In genomic region chr2:153694462-153695085, GRCm38 (mm10) we compare ENCODE assay signal across 10 mouse cellular contexts. TPM values are rescaled to one million over a fixed set of nuclear protein-coding genes. Genes with fewer than 3 reads are reported as not detected.
A peak's percentile ranks its signal among the peaks of the same experiment; 100 is the strongest.
DNase-seq lines count a peak whose midpoint lies in the region; ATAC-seq lines count a peak whose summit lies in the region.
"Had no signal": no experiment of that assay in that cellular context is flagged by ENCODE, and none has a peak within 500 bp of the region (broad histone marks: within the 10 kb centered on the region; RNA-seq: fewer than 3 reads in every experiment).

No protein-coding gene starts in this region.

- H3K36me3 ChIP-seq in hindbrain, embryonic 10.5 days = no peaks in the 10 kb centered on the region
- H3K36me3 ChIP-seq in hindbrain, embryonic 13.5 days = no peaks in the 10 kb centered on the region
- H3K36me3 ChIP-seq in liver, embryonic 12.5 days = no peaks in the 10 kb centered on the region
- H3K36me3 ChIP-seq: lung, embryonic 15.5 days had no signal

- H3K9ac ChIP-seq in hindbrain, embryonic 13.5 days = no peak overlapping the region
- no peak overlapping the region for H3K9ac ChIP-seq in liver, embryonic 12.5 days
- H3K9ac ChIP-seq: lung, embryonic 15.5 days had no signal

- no peaks in the 10 kb centered on the region for H3K4me1 ChIP-seq in hindbrain, embryonic 10.5 days (replicated peaks)
- no peaks in the 10 kb centered on the region for H3K4me1 ChIP-seq in hindbrain, embryonic 13.5 days (replicated peaks)
- no peaks in the 10 kb centered on the region for H3K4me1 ChIP-seq in liver, embryonic 12.5 days
- H3K4me1 ChIP-seq: lung, embryonic 15.5 days had no signal

- H3K9me3 ChIP-seq in hindbrain, embryonic 10.5 days = no peaks in the 10 kb centered on the region
- no peaks in the 10 kb centered on the region for H3K9me3 ChIP-seq in hindbrain, embryonic 13.5 days
- H3K9me3 ChIP-seq in liver, embryonic 12.5 days (replicated peaks) = no peaks in the 10 kb centered on the region
- H3K9me3 ChIP-seq: lung, embryonic 15.5 days had no signal

- no peak overlapping the region for H3K27ac ChIP-seq in hindbrain, embryonic 10.5 days
- no peak overlapping the region for H3K27ac ChIP-seq in hindbrain, embryonic 13.5 days
- H3K27ac ChIP-seq in liver, embryonic 12.5 days = no peak overlapping the region
- H3K27ac ChIP-seq: lung, embryonic 15.5 days had no signal

- peak; percentile 25 for DNase-seq in hindbrain, embryonic 10.5 days (ENCODE audit: low spot score)
- DNase-seq in adrenal gland, postnatal 14 days = peak; percentile 82
- peak; percentile 28 for DNase-seq in forelimb bud, embryonic 11.5 days (ENCODE audit: low read depth, low spot score)
- DNase-seq in spleen, adult 18-20 months = peak; percentile 13 to 67
- DNase-seq in frontal cortex, postnatal 14 days (ENCODE audit: low spot score in 2 of 2) = no peak

- H3K4me3 ChIP-seq in hindbrain, embryonic 10.5 days = no peak overlapping the region
- no peak overlapping the region for H3K4me3 ChIP-seq in hindbrain, embryonic 13.5 days
- H3K4me3 ChIP-seq in liver, embryonic 12.5 days = no peak overlapping the region
- H3K4me3 ChIP-seq: erythroblast, embryonic 14.5 days; lung, embryonic 15.5 days had no signal

- WGBS in hindbrain, embryonic 10.5 days = 63% methylated on average over 19 of the region's 19 CpGs
- 68% methylated on average over 19 of the region's 19 CpGs for WGBS in hindbrain, embryonic 13.5 days
- 54% methylated on average over 19 of the region's 19 CpGs for WGBS in liver, embryonic 12.5 days (ENCODE audit: insufficient replicate concordance)

- H3K4me2 ChIP-seq in hindbrain, embryonic 13.5 days = no peak overlapping the region
- H3K4me2 ChIP-seq in liver, embryonic 12.5 days = no peak overlapping the region
- H3K4me2 ChIP-seq: lung, embryonic 15.5 days had no signal

- no peak for ATAC-seq in hindbrain, embryonic 13.5 days (ENCODE audit: low FRiP score)
- peak; percentile 75 for ATAC-seq in CD4-positive, CD25-positive, alpha-beta regulatory T cell, adult 4 months
- 0 out of 2 replicates have a peak, but pooled peaks have one; percentile 42 for ATAC-seq in liver, embryonic 12.5 days

- no peaks in the 10 kb centered on the region for H3K27me3 ChIP-seq in hindbrain, embryonic 10.5 days (ENCODE audit: insufficient read depth, poor library complexity, severe bottlenecking)
- no peaks in the 10 kb centered on the region for H3K27me3 ChIP-seq in hindbrain, embryonic 13.5 days
- H3K27me3 ChIP-seq in liver, embryonic 12.5 days (replicated peaks) = no peaks in the 10 kb centered on the region
- H3K27me3 ChIP-seq: lung, embryonic 15.5 days had no signal

RNA-seq across cellular contexts. Expression of gene Dnmt3c, which starts 1.9 kb away (rescaled TPM):
- not detected in 2 replicates for polyA plus RNA-seq in hindbrain, embryonic 10.5 days (2016; fragmentation: Nextera tagmentation; extraction: Ambion mirVana)
- polyA plus RNA-seq in hindbrain, embryonic 13.5 days (2015; fragmentation: Nextera tagmentation; extraction: Ambion mirVana) = 0.09 TPM in 1 of 2 replicates, not detected in the other
- polyA plus RNA-seq in CD4-positive, CD25-positive, alpha-beta regulatory T cell, adult 4 months (2017; shearing (Covaris generic)) = not detected
- total RNA-seq in adrenal gland, postnatal 14 days (2021) = not detected in 2 replicates
- polyA plus RNA-seq in liver, embryonic 12.5 days (2016; fragmentation: Nextera tagmentation; extraction: Ambion mirVana) = 0.42 and 0.58 TPM in 2 replicates
- polyA plus RNA-seq: erythroblast, embryonic 14.5 days; lung, embryonic 15.5 days had no signal

RNA-seq across cellular contexts. Expression of gene Dnmt3b, which starts 45.3 kb away (rescaled TPM):
- polyA plus RNA-seq in hindbrain, embryonic 10.5 days (2016; fragmentation: Nextera tagmentation; extraction: Ambion mirVana) = 15.9 and 24.4 TPM in 2 replicates
- polyA plus RNA-seq in hindbrain, embryonic 13.5 days (2015; fragmentation: Nextera tagmentation; extraction: Ambion mirVana) = 4.4 and 4.9 TPM in 2 replicates
- 1 to 10 TPM; 3.6 to 5.7 TPM for polyA plus RNA-seq in CD4-positive, CD25-positive, alpha-beta regulatory T cell, adult 4 months (2017; shearing (Covaris generic))
- total RNA-seq in adrenal gland, postnatal 14 days (2021) = 2.8 and 5.1 TPM in 2 replicates
- 16.6 and 17.1 TPM in 2 replicates for polyA plus RNA-seq in liver, embryonic 12.5 days (2016; fragmentation: Nextera tagmentation; extraction: Ambion mirVana)

RNA-seq across cellular contexts. Expression of gene Mapre1, which starts 46.5 kb away (rescaled TPM):
- 314 and 319 TPM in 2 replicates for polyA plus RNA-seq in hindbrain, embryonic 10.5 days (2016; fragmentation: Nextera tagmentation; extraction: Ambion mirVana)
- polyA plus RNA-seq in hindbrain, embryonic 13.5 days (2015; fragmentation: Nextera tagmentation; extraction: Ambion mirVana) = 430 and 438 TPM in 2 replicates
- polyA plus RNA-seq in CD4-positive, CD25-positive, alpha-beta regulatory T cell, adult 4 months (2017; shearing (Covaris generic)) = 100 to 1,000 TPM; 238 to 257 TPM
- 99.4 and 105 TPM in 2 replicates for total RNA-seq in adrenal gland, postnatal 14 days (2021)
- 199 and 200 TPM in 2 replicates for polyA plus RNA-seq in liver, embryonic 12.5 days (2016; fragmentation: Nextera tagmentation; extraction: Ambion mirVana)

Comparison
In these comparisons a context has a peak if more than half of its experiments do, and no peak if none do; other contexts are left out.
1. DNase-seq: peak in hindbrain, embryonic 10.5 days (single experiment), adrenal gland, postnatal 14 days (single experiment), forelimb bud, embryonic 11.5 days (single experiment) and spleen, adult 18-20 months (2 of 2); none in frontal cortex, postnatal 14 days (0 of 2).